Mouse (Mus musculus) heart, postnatal 10 days (tissue): ENCODE measurements around the gene Top2a. TPM values are rescaled to one million over a fixed set of nuclear protein-coding genes. Genes with fewer than 3 reads are reported as not detected.

Experiments
- DNase-seq, 2 experiments: peaks; one replicate each; pipeline ENCODE4 v3.0.0; 2021
- intact Hi-C: fragments of 180-260 bp; cut with DNase I; formaldehyde crosslinking; loops from one replicate; pipeline ENCODE4 v1.15.1; 2025
- total RNA-seq, 2 experiments: library from RNA; stranded (reverse); gene quantifications; 2 replicates each; pipeline ENCODE4 v1.2.3; 2021

Top2a gene
- total RNA-seq = 10 to 100 TPM; 53.3 to 57.0 TPM

- intact Hi-C loops = no loop called here
- DNase-seq = peak; percentile 98
These were observed at the start of gene Top2a for GRCm38 (mm10) chr11:99023500-99024467. Gene Top2a (minus strand): TSS chr11:99024189.

GRCm38 (mm10) chr11:99073781-99074180 is 49.8 kb upstream of the Top2a start:
- intact Hi-C loops = no loop called here
- DNase-seq = no peak

- intact Hi-C loops = no loop called here
- no peak for DNase-seq
These were observed 47.9 kb upstream of the Top2a start for GRCm38 (mm10) chr11:99071866-99072265.

GRCm38 (mm10) chr11:99068455-99068854 is 44.5 kb upstream of the Top2a start:
- DNase-seq = no peak
- intact Hi-C loops = no loop called here

GRCm38 (mm10) chr11:99067591-99067990 is 43.6 kb upstream of the Top2a start:
- DNase-seq = no peak
- intact Hi-C loops = loop anchor here (2.0 kb wide), 1 partner anchor 55 kb away; no protein-coding TSS in a partner anchor

GRCm38 (mm10) chr11:99065979-99066378 is 42.0 kb upstream of the Top2a start:
- DNase-seq = peak; percentile 92 to 96
- intact Hi-C loops = loop anchor here (1.0 to 2.0 kb wide), 2 partner anchors 27 to 57 kb away; no protein-coding TSS in a partner anchor

GRCm38 (mm10) chr11:99065353-99065752 is 41.4 kb upstream of the Top2a start:
- intact Hi-C loops = no loop called here

GRCm38 (mm10) chr11:99063406-99064131 is 39.6 kb upstream of the Top2a start:
- intact Hi-C loops = no loop called here
- no peak for DNase-seq

More at GRCm38 (mm10) chr11:99065353-99065752, 41.4 kb upstream of the Top2a start:
- DNase-seq = no peak

GRCm38 (mm10) chr11:99062661-99063060 is 38.7 kb upstream of the Top2a start:
- intact Hi-C loops = no loop called here
- DNase-seq = no peak

GRCm38 (mm10) chr11:99060435-99060834 is 36.4 kb upstream of the Top2a start:
- intact Hi-C loops = no loop called here
- peak; percentile 50 to 60 for DNase-seq

GRCm38 (mm10) chr11:99055571-99056452 is 31.8 kb upstream of the Top2a start:
- intact Hi-C loops = no loop called here
- DNase-seq = peak; percentile 76

- intact Hi-C loops = no loop called here
- peak; percentile 43 to 56 for DNase-seq
These were observed 31.2 kb upstream of the Top2a start for GRCm38 (mm10) chr11:99055143-99055542.

- DNase-seq = peak; percentile 60 to 73
- intact Hi-C loops = no loop called here
These were observed 23.7 kb upstream of the Top2a start for GRCm38 (mm10) chr11:99047643-99048042.

GRCm38 (mm10) chr11:99047120-99047519 is 23.1 kb upstream of the Top2a start:
- intact Hi-C loops = no loop called here

GRCm38 (mm10) chr11:99045159-99045889 is 21.3 kb upstream of the Top2a start:
- intact Hi-C loops = no loop called here
- DNase-seq = no peak

More at GRCm38 (mm10) chr11:99047120-99047519, 23.1 kb upstream of the Top2a start:
- peak; percentile 94 for DNase-seq

GRCm38 (mm10) chr11:99044306-99044705 is 20.3 kb upstream of the Top2a start:
- DNase-seq = no peak
- intact Hi-C loops = no loop called here

- DNase-seq = peak in 1 of 2 experiments; percentile 29
- intact Hi-C loops = no loop called here
These were observed 19.6 kb upstream of the Top2a start for GRCm38 (mm10) chr11:99043632-99044031.

- peak; percentile 66 to 74 for DNase-seq
- intact Hi-C loops = no loop called here
These were observed 18.9 kb upstream of the Top2a start for GRCm38 (mm10) chr11:99042834-99043431.
